Mouse (Mus musculus) gastrocnemius, postnatal 36 days (tissue): ENCODE measurements around the gene Tecpr2. TPM values are rescaled to one million over a fixed set of nuclear protein-coding genes. Genes with fewer than 3 reads are reported as not detected.

ENCODE experiments used
- DNase-seq, 2 experiments: peaks; one replicate each; pipeline ENCODE4 v3.0.0; 2022
- intact Hi-C: fragments of 180-260 bp; cut with DNase I; formaldehyde crosslinking; loops from one replicate; pipeline ENCODE4 v1.15.1; 2025
- total RNA-seq, 2 experiments: library from RNA; stranded (reverse); gene quantifications; 2 replicates each; pipeline ENCODE4 v1.2.3; 2021

Tecpr2 gene
- total RNA-seq, 2 experiments from 2014 or later = 1.9 to 2.1 TPM

- intact Hi-C loops = no loop called here
- peak; percentile 44 to 58 for DNase-seq
Observed at GRCm38 (mm10) chr12:110975385-110975784, 86.3 kb downstream of the Tecpr2 start.

- peak in 1 of 2 experiments; percentile 51 for DNase-seq
- intact Hi-C loops = no loop called here
Observed at GRCm38 (mm10) chr12:110975838-110976468, 86.9 kb downstream of the Tecpr2 start.

- intact Hi-C loops = no loop called here
- no peak for DNase-seq
Observed at GRCm38 (mm10) chr12:110976589-110977344, 87.7 kb downstream of the Tecpr2 start.

DNA sequence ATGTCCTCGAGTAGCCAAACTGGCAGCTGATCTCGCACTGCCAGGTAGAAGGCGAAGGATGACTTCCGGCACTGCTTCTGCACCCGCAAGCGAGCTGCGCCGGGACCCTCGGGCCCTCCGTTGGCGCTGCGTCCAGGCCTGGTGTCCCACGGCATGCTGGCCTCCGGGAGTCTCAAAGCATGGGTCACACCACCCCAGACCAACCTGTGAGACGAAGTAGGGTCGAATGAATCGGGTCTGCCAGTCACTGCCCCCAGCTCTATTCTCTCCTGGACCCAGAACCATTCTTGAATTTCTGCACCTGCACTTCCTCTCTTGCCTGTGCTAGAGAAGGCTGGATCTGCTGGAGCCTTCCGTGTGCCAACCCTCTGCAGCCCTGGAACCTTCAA is 88.3 kb downstream of the Tecpr2 start:
- no peak for DNase-seq
- intact Hi-C loops = no loop called here

DNA sequence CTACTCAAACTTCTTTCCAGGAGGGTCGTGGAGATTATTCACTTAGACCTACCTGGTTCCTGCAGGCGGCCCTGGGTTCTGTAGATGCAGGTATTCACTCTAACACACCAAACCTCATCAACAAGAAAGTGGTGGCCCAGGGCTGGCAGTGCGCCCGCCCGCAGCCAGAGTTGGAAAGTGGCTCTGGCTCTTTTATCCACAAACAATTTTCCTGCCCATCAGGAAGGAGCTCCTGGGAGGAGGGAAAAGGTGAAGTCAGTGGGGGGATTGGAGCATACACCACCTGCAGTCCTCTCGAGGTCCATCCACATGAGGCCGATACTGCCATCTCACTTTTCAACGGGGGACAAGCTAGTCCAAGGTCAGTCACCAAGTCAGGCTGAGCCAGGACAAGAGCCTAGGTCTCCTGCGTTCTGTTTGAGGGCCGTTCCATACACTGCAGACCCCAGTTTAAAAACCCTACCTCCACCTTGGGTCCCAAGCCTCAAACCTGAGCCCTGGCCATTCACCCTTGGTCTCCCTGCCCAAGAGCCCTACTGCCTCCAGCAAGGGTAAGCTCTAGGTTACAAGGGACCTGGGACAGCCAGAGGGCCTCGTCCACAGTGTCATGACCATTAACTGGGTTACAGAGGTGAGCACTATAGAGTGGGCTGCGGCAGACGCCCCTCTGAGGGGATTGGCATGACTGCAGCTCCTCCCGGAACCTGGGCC is 89.0 kb downstream of the Tecpr2 start:
- no peak for DNase-seq
- intact Hi-C loops = no loop called here

DNA sequence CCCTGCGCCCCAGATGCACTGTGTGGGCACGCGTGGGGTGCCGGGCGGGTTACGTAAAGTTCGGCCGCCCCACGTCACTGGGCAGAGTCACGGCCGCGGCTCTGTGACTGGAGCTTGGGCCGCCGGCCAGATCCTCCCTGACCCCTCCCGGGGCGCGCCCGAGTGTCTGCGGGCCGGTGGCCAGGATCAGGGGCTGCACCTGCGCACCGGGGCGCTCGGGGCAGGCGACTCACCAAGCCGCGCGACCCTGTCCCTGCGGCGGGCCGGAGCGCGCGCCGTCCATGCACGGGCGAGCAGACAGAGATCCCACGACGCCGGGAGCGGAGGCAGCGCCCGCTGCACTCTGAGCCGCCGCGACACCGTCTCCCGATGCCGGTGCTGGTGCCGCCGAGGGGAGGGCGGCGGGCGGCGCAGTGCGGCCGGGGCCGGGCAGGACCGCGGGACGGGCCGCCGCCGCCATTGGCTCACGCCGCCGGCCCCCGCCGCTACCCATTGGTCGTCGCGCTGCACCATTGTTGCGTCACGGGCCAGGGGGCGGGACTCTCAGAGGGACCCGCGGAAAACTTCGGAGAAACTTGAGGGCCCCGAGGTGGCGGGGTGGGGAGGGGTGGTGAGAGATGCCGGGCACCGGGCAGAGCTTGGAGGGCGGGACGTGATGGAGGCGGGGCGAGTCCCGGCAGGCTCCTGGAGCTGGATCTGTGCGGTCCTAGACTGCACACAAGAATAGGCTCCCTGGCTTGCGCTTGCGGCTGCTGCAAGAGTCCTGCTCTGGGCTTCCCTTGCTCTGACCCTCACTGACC is 89.7 kb downstream of the Tecpr2 start, which contains the start of gene Ankrd9:
Gene Ankrd9, minus strand, starts transcription at position 434 of the 800 bp plus-strand sequence.
- DNase-seq = peak; percentile 97 to 98

GRCm38 (mm10) chr12:110979808-110980207 is 90.7 kb downstream of the Tecpr2 start:
- intact Hi-C loops = no loop called here
- no peak for DNase-seq

More for the DNA sequence above, 89.7 kb downstream of the Tecpr2 start, which contains the start of gene Ankrd9:
- intact Hi-C loops = no loop called here

- no peak for DNase-seq
- intact Hi-C loops = no loop called here
Observed at GRCm38 (mm10) chr12:110981736-110982135, 92.7 kb downstream of the Tecpr2 start.

GRCm38 (mm10) chr12:110983083-110983482 is 94.0 kb downstream of the Tecpr2 start:
- intact Hi-C loops = no loop called here
- DNase-seq = no peak

DNA sequence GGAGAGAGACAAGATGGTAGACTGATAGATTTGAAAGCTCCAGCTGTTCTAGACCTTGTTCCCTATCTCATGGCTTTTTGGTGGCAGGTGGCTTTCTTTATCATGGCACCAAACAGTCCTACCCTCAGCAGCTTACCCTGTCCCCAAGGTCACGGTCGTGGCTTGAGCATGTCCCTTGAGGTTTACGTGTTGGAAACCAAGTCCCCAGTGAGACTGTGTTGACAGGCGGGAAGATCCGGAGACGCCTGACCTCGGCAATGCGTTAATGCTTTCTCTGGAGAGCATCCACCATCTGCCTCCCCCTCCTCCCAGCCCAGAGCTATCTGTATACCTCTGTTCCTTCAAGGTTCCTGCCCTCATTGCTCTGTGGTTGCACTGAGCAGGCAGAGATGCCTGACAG is 94.7 kb downstream of the Tecpr2 start:
- no peak for DNase-seq
- intact Hi-C loops = no loop called here

- DNase-seq = no peak
- intact Hi-C loops = no loop called here
Observed at GRCm38 (mm10) chr12:110984598-110984997, 95.5 kb downstream of the Tecpr2 start.

GRCm38 (mm10) chr12:110985141-110985540 is 96.1 kb downstream of the Tecpr2 start:
- DNase-seq = no peak
- intact Hi-C loops = no loop called here

GRCm38 (mm10) chr12:110986536-110987425 is 97.7 kb downstream of the Tecpr2 start:
- DNase-seq = no peak

DNA sequence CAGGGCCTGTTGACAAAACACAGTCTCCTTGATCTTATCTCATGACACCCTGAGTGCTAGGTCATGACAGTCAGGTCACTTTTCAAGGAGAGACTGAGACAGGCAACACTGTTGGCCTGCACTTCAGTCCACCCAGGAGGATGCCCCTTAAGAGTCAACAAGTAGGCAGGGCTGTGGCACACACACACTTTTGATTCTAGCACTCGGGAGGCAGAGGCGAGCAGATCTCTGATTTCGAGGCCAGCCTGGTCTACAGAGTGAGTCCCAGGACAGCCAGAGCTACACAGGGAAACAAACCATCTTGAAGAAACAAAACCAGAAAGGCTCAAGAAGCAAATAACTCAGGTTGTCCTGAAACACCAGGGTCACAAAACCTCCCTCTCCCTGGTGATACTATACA is 100.3 kb downstream of the Tecpr2 start:
- intact Hi-C loops = no loop called here

More at GRCm38 (mm10) chr12:110986536-110987425, 97.7 kb downstream of the Tecpr2 start:
- intact Hi-C loops = no loop called here

GRCm38 (mm10) chr12:110990500-110990899 is 101.4 kb downstream of the Tecpr2 start:
- intact Hi-C loops = loop anchor here (5.0 kb wide), 1 partner anchor 103 kb away; the partner anchor contains the start of genes Cinp and Tecpr2
- DNase-seq = no peak

More for the DNA sequence above, 100.3 kb downstream of the Tecpr2 start:
- no peak for DNase-seq

- DNase-seq = peak; percentile 60 to 66
- intact Hi-C loops = loop anchor here (1.0 to 5.0 kb wide), 2 partner anchors 55 to 104 kb away; partner anchors contain the start of genes Cinp and Tecpr2
Observed at GRCm38 (mm10) chr12:110991361-110992127, 102.5 kb downstream of the Tecpr2 start.

DNA sequence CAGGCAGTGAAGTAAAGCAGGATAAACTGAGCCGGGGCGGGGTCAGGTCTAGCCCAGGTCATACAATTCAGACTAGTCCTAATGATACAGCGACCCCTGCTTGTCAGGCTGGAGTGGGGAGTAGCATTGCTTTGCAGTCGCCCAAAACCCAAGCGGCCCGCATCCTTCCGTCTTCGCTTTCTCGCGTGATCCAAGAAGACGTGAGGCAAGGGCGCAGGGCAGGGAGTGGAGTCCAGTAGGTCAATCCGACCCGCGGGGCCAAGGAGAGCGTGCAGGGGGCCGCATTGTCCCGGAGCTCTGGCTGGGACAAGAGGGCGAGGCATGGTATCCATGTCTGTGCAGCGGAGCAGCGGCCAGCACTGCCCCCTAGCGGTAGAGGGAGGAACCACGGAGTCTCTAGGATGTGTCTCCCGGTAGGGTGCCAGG is 103.1 kb downstream of the Tecpr2 start:
- DNase-seq = peak; percentile 92 to 97
- intact Hi-C loops = loop anchor here (1.0 to 5.0 kb wide), 2 partner anchors 56 to 105 kb away; partner anchors contain the start of genes Cinp and Tecpr2

GRCm38 (mm10) chr12:110992771-110993170 is 103.7 kb downstream of the Tecpr2 start:
- no peak for DNase-seq
- intact Hi-C loops = loop anchor here (1.0 to 5.0 kb wide), 2 partner anchors 56 to 105 kb away; partner anchors contain the start of genes Cinp and Tecpr2
